Mouse (Mus musculus) heart, adult 2 months (tissue): Measurements from ENCODE around the gene Fsd1l. TPM values are rescaled to one million over a fixed set of nuclear protein-coding genes. Genes with fewer than 3 reads are reported as not detected.

Source experiments
- DNase-seq, 2 experiments: peaks; one replicate each; pipeline ENCODE4 v3.0.0; 2021
- H3K27ac ChIP-seq: fragments of 200-600 bp; 2 replicates; pipeline ENCODE4 v1.8.1; 2022
- H3K27me3 ChIP-seq: fragments of 200-500 bp; 2 replicates; pipeline ENCODE4 v1.6.1; 2012; ENCODE audit warnings: mild to moderate bottlenecking, low read length, inconsistent platforms, mixed read lengths; ENCODE audit not compliant: control insufficient read depth, insufficient read depth
- H3K36me3 ChIP-seq: fragments of 200-500 bp; 2 replicates; pipeline ENCODE4 v1.6.1; 2012; ENCODE audit warnings: low read length, inconsistent platforms; ENCODE audit not compliant: control insufficient read depth, insufficient read depth
- H3K4me1 ChIP-seq: fragments of 200-500 bp; 2 replicates; pipeline ENCODE4 v1.6.1; 2011; ENCODE audit warnings: low read length; ENCODE audit not compliant: control insufficient read depth, insufficient read depth
- H3K4me3 ChIP-seq: fragments of 200-600 bp; 2 replicates; pipeline ENCODE4 v1.8.1; 2022
- H3K79me2 ChIP-seq: fragments of 200-500 bp; replicated peaks from 2 replicates; pipeline ENCODE4 v1.6.1; 2012; ENCODE audit warnings: mild to moderate bottlenecking, inconsistent platforms, low read length, moderate library complexity, mixed read lengths; ENCODE audit not compliant: control insufficient read depth, insufficient read depth
- H3K9ac ChIP-seq: fragments of 200-500 bp; 2 replicates; pipeline ENCODE4 v1.6.1; 2012; ENCODE audit warnings: low read depth, mild to moderate bottlenecking, control low read depth, inconsistent platforms, low read length, mixed read lengths
- CTCF ChIP-seq: fragments of 200-600 bp; IDR thresholded peaks from 2 replicates; pipeline ENCODE4 v1.8.1; 2022; ENCODE audit warnings: antibody characterized with exemption, mild to moderate bottlenecking, moderate library complexity
- EP300 ChIP-seq: fragments of 200-500 bp; IDR thresholded peaks from 2 replicates; pipeline ENCODE4 v1.6.1; 2011; ENCODE audit warnings: low read depth, low read length, control low read depth; ENCODE audit not compliant: insufficient read depth
- POLR2A ChIP-seq: fragments of 200-500 bp; IDR thresholded peaks from 2 replicates; pipeline ENCODE4 v1.6.1; 2011; ENCODE audit warnings: mild to moderate bottlenecking, low read depth, low read length, control low read depth; ENCODE audit not compliant: insufficient read depth
- WGBS: fragments of 180-500 bp; shearing (Covaris S2); methylation state at CpG from one replicate; pipeline ENCODE4 v1.1.7; 2018; 5-methylcytosine and 5-hydroxymethylcytosine counted together
- intact Hi-C: fragments of 180-260 bp; cut with DNase I; formaldehyde crosslinking; loops from one replicate; pipeline ENCODE4 v1.15.1; 2025
- polyA plus RNA-seq: library from polyadenylated mRNA; depleted of rRNA; stranded (reverse); fragments of >200 nt; gene quantifications from 2 replicates; pipeline ENCODE4 v1.2.3, GENCODE M21; 2012
- total RNA-seq, 2 experiments: library from RNA; stranded (reverse); gene quantifications; 2 replicates each; pipeline ENCODE4 v1.2.3; 2021

The Fsd1l gene
- total and polyA plus RNA-seq, 3 experiments = 5.8 to 48.9 (median 48.7) TPM

GRCm38 (mm10) chr4:53710555-53711328, 79.5 kb downstream of the Fsd1l start:
- Histone ChIP-seq H3K79me2 (no peaks in the 10 kb centered on the region; the same call in 1 of the 2 replicates), H3K4me1 (no peaks in the 10 kb centered on the region; the same call in 1 of the 2 replicates), H3K4me3 (no peak overlapping the region), H3K36me3 (no peaks in the 10 kb centered on the region; the same call in 1 of the 2 replicates), H3K27me3 (no peaks in the 10 kb centered on the region; the same call in 1 of the 2 replicates), H3K27ac (no peak overlapping the region), H3K9ac (no peak overlapping the region)
- no peak for DNase-seq
- no peak for TF ChIP-seq CTCF
- no peak for TF ChIP-seq EP300
- TF ChIP-seq POLR2A = no peak
- intact Hi-C loops = no loop called here
- WGBS = 59% methylated on average over 6 of the region's 6 CpGs

GRCm38 (mm10) chr4:53713704-53714050, 82.4 kb downstream of the Fsd1l start, which contains the start of gene Fktn:
Gene Fktn, plus strand, starts transcription at chr4:53713998.
- WGBS = 26% methylated on average over 7 of the region's 7 CpGs
- no peak for TF ChIP-seq POLR2A
- TF ChIP-seq EP300 = no peak
- no peak for TF ChIP-seq CTCF
- H3K27ac ChIP-seq = peak within 1 kb of the TSS; percentile 90
- H3K4me3 ChIP-seq = peak within 1 kb of the TSS; percentile 72
- no peak for DNase-seq
- H3K4me1 ChIP-seq = no peaks in the 10 kb centered on the region; the same call in 1 of the 2 replicates
- peak within 1 kb of the TSS; percentile 96 for H3K9ac ChIP-seq
- H3K27me3 ChIP-seq = no peaks in the 10 kb centered on the region; the same call in 1 of the 2 replicates
- peaks cover 2% of the 10 kb centered on the region; the same call in 1 of the 2 replicates for H3K79me2 ChIP-seq
- H3K36me3 ChIP-seq = peaks cover 3% of the 10 kb centered on the region; the same call in 1 of the 2 replicates
- intact Hi-C loops = loop anchor here (1.0 kb wide), 1 partner anchor 82 kb away; the partner anchor contains the start of gene Fsd1l

- Histone ChIP-seq H3K4me1 (no peaks in the 10 kb centered on the region; the same call in 1 of the 2 replicates), H3K27ac (peak overlapping the region; percentile 90), H3K27me3 (no peaks in the 10 kb centered on the region), H3K4me3 (peak overlapping the region; percentile 72), H3K9ac (peak overlapping the region; percentile 96), H3K36me3 (peaks cover 6% of the 10 kb centered on the region; the same call in 1 of the 2 replicates), H3K79me2 (peaks cover 2% of the 10 kb centered on the region; the same call in 1 of the 2 replicates)
- intact Hi-C loops = loop anchor here (1.0 kb wide), 1 partner anchor 83 kb away; the partner anchor contains the start of gene Fsd1l
- TF ChIP-seq EP300 (no peak), POLR2A (peak; percentile 73)
- WGBS = 20% methylated on average over 58 of the region's 58 CpGs
- DNase-seq = peak; percentile 90 to 91
Measured at GRCm38 (mm10) chr4:53714051-53714814, 83.0 kb downstream of the Fsd1l start.

- H3K4me1 ChIP-seq = no peaks in the 10 kb centered on the region; the same call in 1 of the 2 replicates
- H3K27me3 ChIP-seq = no peaks in the 10 kb centered on the region
- peaks cover 6% of the 10 kb centered on the region; the same call in 1 of the 2 replicates for H3K36me3 ChIP-seq
- intact Hi-C loops = no loop called here
- TF ChIP-seq CTCF (peak; percentile 58), POLR2A (no peak), EP300 (no peak)
- H3K9ac ChIP-seq = no peak overlapping the region
- peaks cover 2% of the 10 kb centered on the region; the same call in 1 of the 2 replicates for H3K79me2 ChIP-seq
- peak in 1 of 2 experiments; percentile 15 for DNase-seq
- H3K4me3 ChIP-seq = no peak overlapping the region
- no peak overlapping the region for H3K27ac ChIP-seq
Measured at GRCm38 (mm10) chr4:53715977-53716376, 84.7 kb downstream of the Fsd1l start.

- H3K27ac ChIP-seq = no peak overlapping the region; the same call in 1 of the 2 replicates
- TF ChIP-seq POLR2A (no peak), CTCF (no peak), EP300 (no peak)
Measured at GRCm38 (mm10) chr4:53717546-53717945, 86.3 kb downstream of the Fsd1l start.

More at GRCm38 (mm10) chr4:53717546-53717945, 86.3 kb downstream of the Fsd1l start:
- Histone ChIP-seq H3K36me3 (peaks cover 8% of the 10 kb centered on the region), H3K4me3 (no peak overlapping the region), H3K27me3 (no peaks in the 10 kb centered on the region), H3K9ac (no peak overlapping the region), H3K79me2 (peaks cover 2% of the 10 kb centered on the region; the same call in 1 of the 2 replicates), H3K4me1 (no peaks in the 10 kb centered on the region; the same call in 1 of the 2 replicates)
- WGBS = 43% methylated on average over 4 of the region's 4 CpGs
- DNase-seq = no peak
- intact Hi-C loops = no loop called here
